Mouse (Mus musculus) CD4-positive naive resting alpha-beta T cell, adult 76 days (primary cell): ENCODE data around the gene Hemk1. TPM values are rescaled to one million over a fixed set of nuclear protein-coding genes. Genes with fewer than 3 reads are reported as not detected.

Experiments
- total RNA-seq: library from RNA; stranded (reverse); gene quantifications from one replicate; pipeline ENCODE4 v1.2.4, GENCODE M21; 2023

Hemk1 gene
- total RNA-seq = 7.8 TPM

GRCm38 (mm10) chr9:107338172-107338883 lies at the start of gene Hemk1:
TSS of gene Hemk1 (minus strand) at chr9:107338350.

GRCm38 (mm10) chr9:107340267-107340859 lies 2.2 kb upstream of the Hemk1 start, which contains the start of gene 6430571L13Rik:
TSS of gene 6430571L13Rik (plus strand) at chr9:107340602.

GRCm38 (mm10) chr9:107296016-107296040 lies 42.3 kb downstream of the Hemk1 start, which contains the start of gene Cish:
TSS of gene Cish (plus strand) at chr9:107296026.

GRCm38 (mm10) chr9:107289211-107290076 lies 48.7 kb downstream of the Hemk1 start, which contains the start of gene Mapkapk3:
TSS of gene Mapkapk3 (minus strand) at chr9:107289877.

Other genes starting within 250 kb of the Hemk1 start
- gene Dock3, start 106.4 kb downstream of the Hemk1 start, total RNA-seq = not detected
- 52.7 TPM for gene Mapkapk3, start 48.5 kb downstream of the Hemk1 start, total RNA-seq
- 22.7 TPM for gene Cish, start 42.3 kb downstream of the Hemk1 start, total RNA-seq
- 0.41 TPM for gene 6430571L13Rik, start 2.3 kb upstream of the Hemk1 start, total RNA-seq
- 0.70 TPM for gene Cacna2d2, start 61.3 kb upstream of the Hemk1 start, total RNA-seq
- 24.4 TPM for gene Tmem115, start 195.6 kb upstream of the Hemk1 start, total RNA-seq
- gene Cyb561d2, start 203.8 kb upstream of the Hemk1 start, total RNA-seq = 16.0 TPM
- gene Nprl2, start 203.9 kb upstream of the Hemk1 start, total RNA-seq = 18.9 TPM
- gene Zmynd10, start 208.9 kb upstream of the Hemk1 start, total RNA-seq = 1.2 TPM
- gene Rassf1, start 213.2 kb upstream of the Hemk1 start, total RNA-seq = 74.0 TPM
- gene Tusc2, start 224.9 kb upstream of the Hemk1 start, total RNA-seq = 13.3 TPM
- 2.3 TPM for gene Hyal2, start 229.6 kb upstream of the Hemk1 start, total RNA-seq
- gene Hyal1, start 238.6 kb upstream of the Hemk1 start, total RNA-seq = 2.1 TPM
- gene Naa80, start 240.5 kb upstream of the Hemk1 start, total RNA-seq = 9.5 TPM
- 1.3 TPM for gene Hyal3, start 242.5 kb upstream of the Hemk1 start, total RNA-seq
- gene Ifrd2, start 249.3 kb upstream of the Hemk1 start, total RNA-seq = 19.8 TPM